12 mouse cellular contexts compared by ENCODE assay signal in genomic region chr1:183140511-183141268, GRCm38 (mm10).
DNase-seq lines count a peak whose midpoint lies in the region; ATAC-seq lines count a peak whose summit lies in the region.
"Had no signal": no experiment of that assay in that cellular context is flagged by ENCODE, and none has a peak within 500 bp of the region (broad histone marks: within the 10 kb centered on the region; RNA-seq: fewer than 3 reads in every experiment).

No protein-coding gene starts in this region.

- no peaks in the 10 kb centered on the region; the same call in 1 of the 2 replicates for H3K27me3 ChIP-seq in forebrain, embryonic 12.5 days
- H3K27me3 ChIP-seq in forebrain, embryonic 16.5 days (replicated peaks; ENCODE audit: control insufficient read depth, insufficient read depth, low read length), result no peaks in the 10 kb centered on the region
- H3K27me3 ChIP-seq in forebrain, embryonic 13.5 days, result no peaks in the 10 kb centered on the region
- no peaks in the 10 kb centered on the region for H3K27me3 ChIP-seq in limb, embryonic 10.5 days (ENCODE audit: low read depth, poor library complexity, severe bottlenecking)
- H3K27me3 ChIP-seq in neural tube, embryonic 13.5 days, result no peaks in the 10 kb centered on the region
- no peaks in the 10 kb centered on the region for H3K27me3 ChIP-seq in intestine, embryonic 15.5 days (replicated peaks)
- H3K27me3 ChIP-seq: embryonic facial prominence, embryonic 15.5 days; liver, embryonic 15.5 days had no signal

- peaks cover 43% of the 10 kb centered on the region for H3K4me1 ChIP-seq in forebrain, embryonic 12.5 days
- peaks cover 12% of the 10 kb centered on the region for H3K4me1 ChIP-seq in forebrain, embryonic 16.5 days (replicated peaks; ENCODE audit: control insufficient read depth, insufficient read depth, low read length)
- H3K4me1 ChIP-seq in forebrain, embryonic 13.5 days, result peaks cover 34% of the 10 kb centered on the region
- H3K4me1 ChIP-seq in limb, embryonic 10.5 days, result peaks cover 78% of the 10 kb centered on the region
- peaks cover 47% of the 10 kb centered on the region for H3K4me1 ChIP-seq in neural tube, embryonic 13.5 days (replicated peaks)
- peaks cover 12% of the 10 kb centered on the region; the same call in 1 of the 2 replicates for H3K4me1 ChIP-seq in intestine, embryonic 15.5 days (replicated peaks)

- H3K4me3 ChIP-seq in forebrain, embryonic 12.5 days (replicated peaks), result no peak overlapping the region
- H3K4me3 ChIP-seq in forebrain, embryonic 16.5 days (replicated peaks; ENCODE audit: low read length), result no peak overlapping the region
- no peak overlapping the region for H3K4me3 ChIP-seq in forebrain, embryonic 13.5 days
- H3K4me3 ChIP-seq in limb, embryonic 10.5 days, result no peak overlapping the region
- no peak overlapping the region for H3K4me3 ChIP-seq in neural tube, embryonic 13.5 days
- H3K4me3 ChIP-seq in intestine, embryonic 15.5 days (replicated peaks), result no peak overlapping the region
- H3K4me3 ChIP-seq: embryonic facial prominence, embryonic 15.5 days; liver, embryonic 15.5 days had no signal

- DNase-seq in limb, embryonic 10.5 days (ENCODE audit: low spot score), result no peak
- DNase-seq in spleen, postnatal 4 days (ENCODE audit: low spot score in 2 of 2), result no peak
- no peak for DNase-seq in layer of hippocampus, postnatal 10 days (ENCODE audit: low spot score in 2 of 2)
- DNase-seq: kidney, adult 11 months had no signal

- WGBS in forebrain, embryonic 12.5 days, result 46% methylated on average over 12 of the region's 12 CpGs
- 43% methylated on average over 12 of the region's 12 CpGs for WGBS in forebrain, embryonic 16.5 days
- 42% methylated on average over 12 of the region's 12 CpGs for WGBS in forebrain, embryonic 13.5 days
- 48% methylated on average over 12 of the region's 12 CpGs for WGBS in limb, embryonic 10.5 days
- 47% methylated on average over 12 of the region's 12 CpGs for WGBS in neural tube, embryonic 13.5 days
- 76% methylated on average over 12 of the region's 12 CpGs for WGBS in intestine, embryonic 15.5 days

- no peak overlapping the region for H3K4me2 ChIP-seq in forebrain, embryonic 12.5 days
- no peak overlapping the region for H3K4me2 ChIP-seq in forebrain, embryonic 16.5 days (ENCODE audit: low read length)
- no peak overlapping the region for H3K4me2 ChIP-seq in forebrain, embryonic 13.5 days
- H3K4me2 ChIP-seq in neural tube, embryonic 13.5 days, result no peak overlapping the region
- H3K4me2 ChIP-seq in intestine, embryonic 15.5 days (replicated peaks), result no peak overlapping the region
- H3K4me2 ChIP-seq: embryonic facial prominence, embryonic 15.5 days; liver, embryonic 15.5 days had no signal

- peak; percentile 33; the same call in 1 of the 2 replicates for ATAC-seq in forebrain, embryonic 12.5 days (ENCODE audit: low FRiP score)
- ATAC-seq in forebrain, embryonic 16.5 days, result no peak
- peak; percentile 57; the same call in 1 of the 2 replicates for ATAC-seq in forebrain, embryonic 13.5 days
- ATAC-seq in neural tube, embryonic 13.5 days (ENCODE audit: low read depth), result peak; percentile 68
- ATAC-seq in intestine, embryonic 15.5 days, result no peak

- no peak overlapping the region for H3K9ac ChIP-seq in forebrain, embryonic 12.5 days
- no peak overlapping the region for H3K9ac ChIP-seq in forebrain, embryonic 16.5 days (replicated peaks; ENCODE audit: low read depth, low read length)
- H3K9ac ChIP-seq in forebrain, embryonic 13.5 days, result no peak overlapping the region
- H3K9ac ChIP-seq in neural tube, embryonic 13.5 days, result no peak overlapping the region; the same call in 1 of the 2 replicates
- H3K9ac ChIP-seq in intestine, embryonic 15.5 days, result no peak overlapping the region
- H3K9ac ChIP-seq: embryonic facial prominence, embryonic 15.5 days; liver, embryonic 15.5 days had no signal

- H3K9me3 ChIP-seq in forebrain, embryonic 12.5 days, result no peaks in the 10 kb centered on the region
- no peaks in the 10 kb centered on the region for H3K9me3 ChIP-seq in forebrain, embryonic 16.5 days (ENCODE audit: control insufficient read depth, low read length)
- H3K9me3 ChIP-seq in forebrain, embryonic 13.5 days (replicated peaks), result no peaks in the 10 kb centered on the region
- H3K9me3 ChIP-seq in limb, embryonic 10.5 days (replicated peaks), result no peaks in the 10 kb centered on the region
- H3K9me3 ChIP-seq in neural tube, embryonic 13.5 days, result no peaks in the 10 kb centered on the region
- H3K9me3 ChIP-seq in intestine, embryonic 15.5 days, result no peaks in the 10 kb centered on the region
- H3K9me3 ChIP-seq: embryonic facial prominence, embryonic 15.5 days; liver, embryonic 15.5 days had no signal

- H3K27ac ChIP-seq in forebrain, embryonic 12.5 days, result 0 out of 2 replicates have a peak overlapping the region, but pooled peaks have one; percentile 2
- H3K27ac ChIP-seq in forebrain, embryonic 16.5 days (ENCODE audit: low read length), result no peak overlapping the region
- H3K27ac ChIP-seq in forebrain, embryonic 13.5 days, result 0 out of 2 replicates have a peak overlapping the region, but pooled peaks have one; percentile 22
- H3K27ac ChIP-seq in limb, embryonic 10.5 days, result peak overlapping the region; percentile 74
- H3K27ac ChIP-seq in neural tube, embryonic 13.5 days (replicated peaks), result peak overlapping the region; percentile 83
- H3K27ac ChIP-seq in intestine, embryonic 15.5 days, result no peak overlapping the region
- H3K27ac ChIP-seq: embryonic facial prominence, embryonic 15.5 days; liver, embryonic 15.5 days; stomach, postnatal 0 days had no signal

- H3K36me3 ChIP-seq in forebrain, embryonic 12.5 days (replicated peaks), result no peaks in the 10 kb centered on the region
- H3K36me3 ChIP-seq in forebrain, embryonic 16.5 days (ENCODE audit: control insufficient read depth, insufficient read depth), result no peaks in the 10 kb centered on the region
- H3K36me3 ChIP-seq in forebrain, embryonic 13.5 days (ENCODE audit: poor library complexity, severe bottlenecking), result no peaks in the 10 kb centered on the region
- H3K36me3 ChIP-seq in limb, embryonic 10.5 days, result peaks cover 3% of the 10 kb centered on the region
- no peaks in the 10 kb centered on the region for H3K36me3 ChIP-seq in neural tube, embryonic 13.5 days
- no peaks in the 10 kb centered on the region for H3K36me3 ChIP-seq in intestine, embryonic 15.5 days
- H3K36me3 ChIP-seq: embryonic facial prominence, embryonic 15.5 days; liver, embryonic 15.5 days had no signal

Comparison
In these comparisons a context has a peak if more than half of its experiments do, and no peak if none do; other contexts are left out.
1. ATAC-seq: peak in forebrain, embryonic 12.5 days (single experiment), forebrain, embryonic 13.5 days (single experiment) and neural tube, embryonic 13.5 days (single experiment); none in forebrain, embryonic 16.5 days (single experiment) and intestine, embryonic 15.5 days (single experiment).
2. H3K27ac ChIP-seq: peak in forebrain, embryonic 12.5 days (single experiment), forebrain, embryonic 13.5 days (single experiment), limb, embryonic 10.5 days (single experiment) and neural tube, embryonic 13.5 days (single experiment); none in forebrain, embryonic 16.5 days (single experiment) and intestine, embryonic 15.5 days (single experiment).